Mouse (Mus musculus): ENCODE results near the gene Emp2. TPM values are rescaled to one million over a fixed set of nuclear protein-coding genes. Genes with fewer than 3 reads are reported as not detected.

Emp2 gene
- polyA plus RNA-seq, 1 experiment from 2014 or later: 3.6 TPM

Other genes with a start within 250 kb of the Emp2 start
- 0.20 and 0.22 TPM in 2 replicates for gene Rpl39l, start 143.7 kb downstream of the Emp2 start, polyA plus RNA-seq (2014; fragmentation: Nextera tagmentation; extraction: Ambion mirVana)
- 1.3 and 1.7 TPM in 2 replicates for gene Atf7ip2, start 121.3 kb downstream of the Emp2 start, polyA plus RNA-seq (2014; fragmentation: Nextera tagmentation; extraction: Ambion mirVana)
- gene Tekt5, start 81.5 kb upstream of the Emp2 start, polyA plus RNA-seq (2014; fragmentation: Nextera tagmentation; extraction: Ambion mirVana): 0.13 and 0.15 TPM in 2 replicates
- gene Nubp1, start 98.0 kb upstream of the Emp2 start, polyA plus RNA-seq (2014; fragmentation: Nextera tagmentation; extraction: Ambion mirVana): 58.5 and 66.2 TPM in 2 replicates
- gene Tvp23a, start 133.4 kb upstream of the Emp2 start, polyA plus RNA-seq (2014; fragmentation: Nextera tagmentation; extraction: Ambion mirVana): 17.2 and 24.8 TPM in 2 replicates
- gene Ciita, start 166.1 kb upstream of the Emp2 start, polyA plus RNA-seq (2014; fragmentation: Nextera tagmentation; extraction: Ambion mirVana): 0.27 and 0.36 TPM in 2 replicates
- gene Dexi, start 229.1 kb upstream of the Emp2 start, polyA plus RNA-seq (2014; fragmentation: Nextera tagmentation; extraction: Ambion mirVana): 21.9 and 23.2 TPM in 2 replicates
- gene Clec16a, start 231.4 kb upstream of the Emp2 start, polyA plus RNA-seq (2014; fragmentation: Nextera tagmentation; extraction: Ambion mirVana): 47.5 and 55.7 TPM in 2 replicates

Data from hindbrain, embryonic 11.5 days (tissue).